Mouse (Mus musculus): ENCODE data around the gene Tob2.

DNA sequence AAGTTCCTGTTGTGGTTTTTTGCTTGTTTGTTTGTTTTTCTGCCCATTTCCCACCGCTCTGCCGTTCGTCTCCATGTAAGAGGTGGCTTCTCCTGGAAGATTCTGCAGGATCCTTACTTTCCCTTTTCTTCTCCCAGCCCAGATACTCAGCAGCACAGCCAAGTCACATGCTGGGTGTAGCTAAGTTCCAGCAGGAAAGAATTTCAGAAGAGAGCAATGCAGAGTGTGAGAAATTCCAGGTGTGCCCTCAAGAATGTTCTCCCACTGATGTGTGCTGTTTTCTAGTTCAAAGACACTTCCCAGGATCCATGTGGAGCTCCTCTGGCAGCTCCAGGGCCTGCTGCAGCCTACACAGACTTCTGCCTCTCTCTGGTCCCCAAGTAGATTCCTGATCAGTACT lies 53.7 kb downstream of the Tob2 start:
- TF ChIP-seq POLR2A (IDR thresholded peaks at IDR 0.05; ENCODE audit: extremely low read depth, insufficient read depth, low read length), result no peak
- TF ChIP-seq CTCF (IDR thresholded peaks at IDR 0.05; ENCODE audit: extremely low read depth, insufficient read depth, low read length), result no peak
